Mouse (Mus musculus): ENCODE results near the gene Ushbp1.

The Ushbp1 gene

DNA sequence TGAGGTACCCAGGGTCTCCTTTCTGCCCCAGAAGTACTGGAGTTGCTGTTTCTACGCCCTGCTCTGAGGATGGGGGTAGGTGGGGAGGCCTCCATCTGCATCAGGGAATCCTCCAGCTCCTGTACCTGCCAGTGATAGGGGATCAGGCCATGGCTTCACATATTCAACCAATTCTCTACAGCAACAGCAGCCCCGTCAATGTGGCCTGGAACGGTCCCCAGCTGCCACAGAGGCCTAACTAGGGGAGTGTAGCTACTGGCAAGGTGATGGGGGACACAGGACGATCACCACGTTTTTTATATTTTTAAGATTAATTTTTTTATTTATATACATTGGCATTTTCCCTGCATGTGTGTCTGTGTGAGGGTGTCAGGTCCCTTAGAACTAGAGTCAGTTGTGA lies 3.2 kb downstream of the Ushbp1 start:
- peak; percentile 10 for DNase-seq

DNA sequence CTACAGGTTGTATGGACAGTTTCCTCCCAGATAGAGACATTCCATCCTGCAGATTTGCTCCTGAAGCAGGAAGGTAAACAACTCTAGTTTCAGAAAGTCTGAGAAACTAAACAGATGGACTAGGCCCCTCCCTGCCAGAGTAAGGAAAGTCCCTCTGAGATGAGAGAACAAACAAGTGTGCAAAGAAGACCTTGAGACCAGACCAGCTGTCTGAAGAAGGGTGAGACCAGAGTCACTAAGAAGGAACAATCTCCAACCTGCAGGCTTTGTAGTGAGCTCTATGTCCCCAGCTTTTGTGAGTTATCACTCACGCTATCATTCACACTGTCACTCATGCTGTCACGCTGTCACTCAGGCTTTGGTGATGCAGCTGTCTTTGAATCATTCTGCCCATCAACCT lies 3.9 kb downstream of the Ushbp1 start:
- no peak for DNase-seq

DNA sequence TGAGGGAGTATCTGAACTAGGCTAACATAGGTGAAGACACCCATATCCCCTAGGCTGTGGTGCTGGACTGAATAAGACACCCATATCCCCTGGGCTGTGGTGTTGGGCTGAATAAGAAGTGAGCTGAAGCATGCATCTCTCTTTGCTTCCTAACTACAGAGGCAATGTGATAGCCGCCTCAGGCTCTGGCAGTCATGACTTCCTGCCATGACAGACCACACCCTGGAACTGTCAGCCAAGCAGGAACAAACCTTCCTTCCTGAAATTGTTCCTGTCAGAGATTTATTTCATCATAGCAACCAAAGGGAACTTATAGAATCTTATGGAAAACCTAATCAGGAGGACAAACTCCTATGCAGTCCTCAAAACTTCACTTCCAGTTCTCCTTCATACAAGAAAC lies 7.3 kb downstream of the Ushbp1 start:
- DNase-seq = no peak

DNA sequence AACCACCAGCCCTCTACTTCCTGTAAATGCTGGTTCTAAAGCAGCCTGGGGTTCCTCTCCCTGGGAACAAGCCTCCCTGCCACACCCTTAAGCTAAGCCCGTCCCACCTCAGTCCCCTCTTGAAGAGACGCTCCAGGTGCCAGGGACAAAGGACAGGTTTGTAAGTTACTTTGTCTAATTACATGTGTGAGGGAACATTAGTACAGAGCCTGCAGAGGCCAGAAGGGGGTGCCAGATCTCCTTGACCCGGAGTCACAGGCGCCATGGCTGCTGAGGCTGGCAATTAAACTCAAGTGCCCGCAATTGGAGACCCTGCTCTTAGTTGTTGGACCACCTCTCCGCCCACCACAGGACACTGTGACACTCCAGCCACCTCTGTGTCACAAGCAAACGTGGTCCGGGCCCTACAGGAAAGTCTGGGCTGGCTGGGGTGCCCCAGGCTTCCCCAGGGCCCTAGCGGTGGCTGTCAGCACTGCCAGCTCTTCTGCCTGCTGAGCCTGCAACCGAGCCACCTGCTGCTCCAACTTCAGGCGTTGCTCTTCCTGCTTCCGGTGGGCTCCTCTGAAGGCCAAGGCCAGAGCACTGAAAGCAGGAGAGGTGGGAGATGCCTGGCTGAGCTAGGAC lies 10.3 kb downstream of the Ushbp1 start:
- DNase-seq = no peak

DNA sequence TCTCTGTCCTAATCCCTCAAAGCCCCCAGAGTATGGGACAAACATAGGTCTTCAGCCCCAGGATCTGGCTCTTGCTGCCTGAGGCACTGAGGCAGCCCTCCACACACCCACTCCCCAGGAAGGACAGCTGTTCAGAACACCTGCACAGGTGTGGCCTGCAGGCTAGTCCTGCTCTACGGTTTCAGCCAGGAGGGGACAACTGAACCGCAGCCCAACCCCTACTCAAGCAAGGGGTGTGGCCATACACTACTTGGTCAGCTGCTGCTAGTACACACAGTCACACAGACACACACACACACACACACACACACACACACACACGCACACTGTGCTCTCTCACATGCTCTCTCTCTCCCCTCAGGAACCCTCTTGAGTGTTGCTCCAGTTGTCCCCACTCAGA lies 11.7 kb downstream of the Ushbp1 start:
- no peak for DNase-seq

DNA sequence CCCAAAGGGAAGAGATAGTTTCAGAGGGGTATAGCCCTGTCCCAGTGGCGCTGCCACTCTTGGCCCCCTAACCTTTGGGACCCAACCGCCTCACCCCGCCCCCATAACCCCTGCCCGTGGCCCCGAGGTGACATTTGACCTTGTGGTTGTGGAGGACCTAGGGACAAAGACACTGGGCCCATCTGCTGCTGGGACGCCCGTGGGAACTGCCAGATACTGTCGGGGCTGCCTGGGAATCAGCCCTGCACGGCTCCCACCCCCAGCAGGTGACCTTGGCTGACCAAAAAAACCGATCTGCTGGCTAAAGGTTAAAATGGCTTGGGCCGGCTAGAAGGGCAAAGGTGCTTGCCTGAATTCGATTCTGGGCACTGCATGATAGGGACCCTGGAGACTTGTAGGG lies 12.2 kb downstream of the Ushbp1 start:
- no peak for DNase-seq

DNA sequence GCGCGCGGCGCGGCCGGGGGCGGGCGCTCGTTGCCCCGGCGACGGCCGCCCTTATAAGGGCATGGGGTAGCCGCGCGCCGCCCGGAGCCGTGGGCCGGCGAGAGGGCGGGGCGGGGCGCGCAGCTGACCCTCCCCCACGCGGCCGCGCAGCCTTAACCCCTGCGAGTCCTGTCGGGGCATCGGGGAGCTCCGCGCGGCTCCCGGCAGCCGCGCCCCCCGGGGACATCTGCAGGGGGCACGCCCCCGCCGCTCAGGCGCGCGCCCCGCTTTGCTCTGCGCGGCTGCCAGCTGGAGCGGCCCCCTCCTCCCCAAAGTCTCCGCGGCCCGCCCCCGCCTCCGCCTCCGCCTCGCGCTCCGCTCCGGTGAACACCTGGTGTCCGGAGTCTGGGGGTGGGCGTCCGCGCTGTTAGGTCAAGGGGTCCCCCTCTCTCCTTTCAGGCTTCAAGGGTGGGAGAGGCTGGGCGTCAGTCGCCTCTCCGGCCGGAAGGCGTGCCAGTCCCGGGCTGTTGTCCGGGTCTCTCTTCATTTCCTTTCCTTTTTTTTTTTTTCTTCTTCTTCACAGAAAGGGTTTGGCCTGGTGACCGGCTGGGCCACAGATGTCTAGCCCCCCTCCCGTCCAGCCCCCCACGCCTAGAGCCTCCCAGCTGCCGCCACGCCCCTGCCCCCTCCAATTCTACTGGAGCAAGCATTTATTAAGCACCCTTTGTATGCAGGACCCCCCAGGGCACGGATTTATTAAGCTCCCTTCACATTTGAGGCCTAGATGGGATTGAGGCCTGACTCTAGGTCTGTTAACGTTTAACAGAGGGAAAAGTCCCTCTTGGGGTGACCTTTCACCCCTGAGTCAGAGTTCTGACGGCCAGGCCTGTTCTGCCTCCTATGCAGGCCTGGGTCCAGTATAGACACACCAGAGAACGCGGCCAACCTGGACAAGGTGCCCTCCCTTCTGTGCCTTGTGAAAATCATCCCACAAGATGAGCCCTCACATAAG lies 13.3 kb downstream of the Ushbp1 start:
- peak; percentile 89 for DNase-seq

DNA sequence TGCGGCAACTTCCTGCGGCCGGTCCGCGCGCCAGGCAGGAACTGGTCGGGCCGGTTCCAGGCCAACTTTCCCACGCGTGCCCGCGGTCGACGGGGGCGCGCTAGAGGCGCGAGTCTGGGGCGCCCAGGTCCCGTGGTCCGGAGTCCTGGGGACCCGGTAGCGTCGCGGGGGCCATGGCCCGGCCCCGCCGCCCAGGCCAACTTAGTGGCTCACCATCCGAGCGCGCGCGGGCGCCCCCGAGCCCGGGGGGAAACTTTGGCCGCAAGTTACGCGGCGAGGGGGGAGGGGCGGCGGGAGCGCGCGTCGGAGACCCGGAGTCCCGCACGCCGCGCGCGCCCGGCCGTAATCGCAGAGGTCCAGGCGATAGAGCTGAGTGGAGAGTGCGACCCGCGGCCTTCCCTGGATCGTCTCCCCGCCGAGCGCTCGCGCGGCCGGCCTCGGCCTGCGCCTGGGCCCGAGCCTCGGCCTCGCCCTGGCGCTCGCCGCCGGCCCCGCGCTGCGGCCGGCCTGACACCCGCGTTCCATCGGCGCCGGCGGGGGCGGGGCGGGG lies 14.1 kb downstream of the Ushbp1 start, which contains the start of gene Nr2f6:
Gene Nr2f6, minus strand, starts transcription at position 540 of the 550 bp plus-strand sequence.
- peak; percentile 72 for DNase-seq

DNA sequence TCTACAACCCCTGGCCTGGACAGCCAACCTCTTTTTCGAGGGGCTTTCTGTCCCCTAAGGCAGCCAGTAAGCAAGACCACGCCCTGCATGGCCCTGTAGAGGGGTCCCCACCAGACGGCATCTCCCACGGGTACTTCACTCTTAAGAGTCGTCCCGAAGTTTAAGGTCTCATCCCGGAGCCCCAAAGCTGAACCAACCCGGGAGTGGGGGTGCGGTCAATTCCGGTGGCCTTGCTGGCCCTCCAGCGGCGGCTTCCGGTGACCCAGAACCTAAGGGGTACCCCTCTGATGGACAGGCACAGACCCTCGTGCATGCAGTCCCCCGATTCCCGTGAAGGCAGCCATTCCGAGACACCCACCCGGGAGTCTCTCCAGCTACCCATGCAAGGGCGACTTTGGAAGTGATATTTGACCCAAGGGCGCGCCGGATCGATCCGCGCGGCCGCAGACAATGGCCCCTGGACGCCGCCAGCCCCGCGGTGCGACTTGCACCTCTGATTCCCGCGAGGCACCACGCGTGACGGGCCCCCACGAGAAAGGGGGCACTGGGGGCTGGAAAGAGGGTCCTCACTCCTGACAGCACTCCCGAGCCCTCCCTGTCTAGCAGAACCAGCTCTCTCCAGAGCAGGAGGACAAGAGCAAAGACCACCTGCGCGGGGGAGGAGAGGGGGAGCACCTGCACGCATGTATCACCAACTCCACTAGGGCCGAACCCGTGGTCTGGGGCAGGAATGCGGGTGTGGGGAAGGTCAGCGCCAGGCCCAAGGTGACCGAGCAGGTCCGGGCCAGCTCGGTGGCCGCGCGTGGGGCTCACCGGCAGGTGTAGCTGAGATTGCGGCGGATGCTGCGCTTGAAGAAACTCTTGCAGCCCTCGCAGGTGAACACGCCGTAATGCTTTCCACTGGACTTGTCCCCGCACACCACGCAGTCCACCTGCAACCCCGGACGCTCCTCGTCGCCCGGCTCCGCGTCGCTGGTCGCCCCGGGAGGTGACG lies 15.1 kb downstream of the Ushbp1 start:
- DNase-seq = peak; percentile 60

DNA sequence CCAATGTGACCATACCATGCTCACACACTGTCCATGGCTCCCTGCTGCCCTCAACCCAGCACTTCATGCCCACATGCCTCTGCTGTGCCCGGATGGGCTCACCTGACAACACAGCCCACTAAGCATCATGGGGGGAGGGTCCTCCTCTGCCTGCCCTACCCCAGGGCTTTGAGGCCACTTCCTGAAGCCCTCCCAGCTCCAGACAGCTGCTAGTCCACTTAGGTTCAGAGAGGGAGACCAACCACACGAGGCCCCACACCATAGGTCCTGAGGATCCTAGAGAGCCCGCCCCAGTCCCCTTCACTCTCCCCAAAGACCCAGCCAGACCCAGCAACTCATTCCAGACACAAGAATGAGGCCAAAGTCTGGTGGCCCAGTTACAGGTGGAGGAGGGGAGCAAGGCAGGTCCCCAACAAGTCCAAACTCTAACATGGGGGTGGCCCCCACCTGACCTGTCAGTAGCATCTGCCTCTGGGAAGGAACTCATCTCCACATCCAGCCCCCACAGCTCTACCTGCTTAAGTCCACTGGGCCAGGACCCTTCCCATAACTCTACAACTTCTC lies 16.0 kb downstream of the Ushbp1 start:
- DNase-seq = peak; percentile 46

DNA sequence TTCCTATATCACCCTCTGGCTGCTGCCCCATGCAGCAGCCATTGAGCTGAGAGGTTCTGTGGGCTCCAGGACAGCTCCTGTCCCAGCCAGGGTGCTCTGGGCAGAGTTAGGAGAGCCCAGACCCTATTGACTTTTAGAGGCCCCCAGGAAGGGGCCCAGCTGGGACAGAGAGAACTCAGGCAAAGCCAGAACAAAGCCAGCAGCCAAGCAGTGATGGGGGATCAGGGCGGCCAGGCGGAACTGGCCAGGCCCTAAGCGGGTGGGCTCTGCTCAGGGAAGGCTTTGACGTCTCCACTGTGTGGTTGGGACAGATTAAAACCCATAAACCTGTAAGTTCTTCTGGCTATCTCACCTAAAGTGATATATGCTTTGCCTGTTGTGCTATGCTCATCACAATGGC lies 16.6 kb downstream of the Ushbp1 start:
- DNase-seq = peak; percentile 29

DNA sequence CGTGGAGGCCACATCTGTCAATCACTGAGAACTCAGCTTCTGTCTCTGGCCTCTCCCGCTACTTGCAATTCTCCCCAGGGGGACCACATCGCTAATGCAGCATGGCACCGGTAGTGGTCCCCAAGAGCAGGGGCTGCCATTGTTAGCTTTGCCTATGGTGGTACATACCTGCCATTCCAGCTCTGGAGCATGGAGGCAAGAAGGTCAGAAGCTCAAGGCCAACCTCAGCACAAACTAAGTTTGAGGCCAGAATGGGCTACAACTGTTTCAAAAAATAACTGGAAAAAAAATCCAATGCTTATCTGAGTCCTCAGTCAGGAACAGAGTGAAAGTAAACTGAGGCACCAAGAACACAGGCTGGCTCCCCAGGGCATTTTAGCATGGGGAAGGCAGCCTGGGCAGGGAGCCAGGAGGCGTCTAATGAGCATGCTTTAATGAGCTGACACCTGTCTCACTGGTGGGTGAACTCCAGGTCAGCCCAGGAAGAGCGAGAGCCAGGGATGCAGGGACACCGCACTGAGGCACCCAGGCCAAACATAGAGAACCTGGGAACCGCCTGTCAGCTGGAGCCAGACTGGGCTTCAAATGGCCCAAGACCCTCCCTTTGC lies 19.1 kb downstream of the Ushbp1 start:
- DNase-seq = peak; percentile 66

DNA sequence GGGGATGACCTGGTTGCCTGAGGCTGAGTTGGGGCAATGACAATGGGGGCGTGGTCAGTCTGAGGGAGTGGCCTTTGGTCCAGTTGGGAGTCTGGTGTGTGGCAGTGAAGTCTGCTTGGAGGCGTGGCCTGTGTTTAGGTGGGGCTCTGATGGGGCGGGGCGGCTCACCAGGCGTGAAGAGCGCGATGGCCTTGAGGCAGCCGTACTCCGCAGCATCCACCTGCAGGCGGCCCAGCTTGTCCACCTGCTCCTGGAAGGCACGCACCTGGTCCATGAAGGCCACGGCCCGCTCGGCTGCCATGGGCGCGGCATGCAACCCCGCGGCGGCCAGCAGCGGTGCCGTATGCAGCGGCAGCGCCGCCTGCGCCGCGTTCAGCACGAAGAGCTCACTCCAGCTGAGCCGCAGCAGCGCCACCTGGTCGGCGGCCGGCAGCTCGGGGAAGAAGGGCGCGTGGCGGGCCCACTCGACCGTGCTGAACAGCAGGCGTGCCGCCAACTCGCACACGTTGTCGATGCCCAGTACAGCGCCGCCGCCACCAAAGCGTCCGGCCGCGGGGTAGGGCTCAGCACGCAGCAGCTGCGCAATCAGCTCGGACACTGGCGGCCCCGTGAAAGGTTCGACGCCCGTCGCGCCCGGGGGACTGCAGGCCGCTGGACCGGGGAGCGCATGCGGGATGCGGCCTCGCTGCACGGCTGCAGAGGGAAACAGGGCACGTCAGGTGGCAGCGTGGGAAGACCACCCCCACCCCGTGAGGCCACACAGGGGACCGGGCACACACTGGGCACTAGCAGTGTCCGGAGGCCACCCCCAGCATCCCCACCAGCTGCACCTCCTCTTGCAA lies 19.8 kb downstream of the Ushbp1 start:
- DNase-seq = peak; percentile 92

DNA sequence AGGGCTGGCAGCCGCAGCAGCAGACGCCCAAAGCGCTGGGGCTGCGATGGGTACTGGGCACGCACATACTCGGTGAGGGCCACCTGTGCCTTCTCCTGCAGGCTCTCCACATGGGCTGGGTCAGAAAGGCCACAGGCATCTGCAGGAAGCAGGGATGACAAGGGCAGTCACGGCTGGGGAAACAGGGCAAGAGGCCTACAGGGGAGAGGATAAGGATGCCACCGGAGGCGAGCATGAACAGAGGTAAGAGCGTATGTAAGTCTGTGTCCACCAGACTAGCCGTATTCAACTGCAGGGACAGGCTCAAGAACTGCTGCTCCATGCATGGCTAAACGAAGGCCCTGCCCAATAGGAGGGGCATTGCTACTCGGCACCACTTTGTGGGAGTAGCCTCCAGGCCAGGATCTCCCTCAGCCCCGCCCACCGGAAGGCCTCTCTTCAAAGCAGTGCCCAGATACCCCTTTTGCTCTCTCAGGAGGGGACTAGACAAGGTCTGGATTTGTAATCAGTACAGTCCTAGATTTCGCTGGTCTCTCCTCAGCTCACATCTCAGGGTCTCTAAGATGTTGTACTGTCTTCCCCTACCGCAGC lies 20.9 kb downstream of the Ushbp1 start:
- DNase-seq = peak; percentile 66

DNA sequence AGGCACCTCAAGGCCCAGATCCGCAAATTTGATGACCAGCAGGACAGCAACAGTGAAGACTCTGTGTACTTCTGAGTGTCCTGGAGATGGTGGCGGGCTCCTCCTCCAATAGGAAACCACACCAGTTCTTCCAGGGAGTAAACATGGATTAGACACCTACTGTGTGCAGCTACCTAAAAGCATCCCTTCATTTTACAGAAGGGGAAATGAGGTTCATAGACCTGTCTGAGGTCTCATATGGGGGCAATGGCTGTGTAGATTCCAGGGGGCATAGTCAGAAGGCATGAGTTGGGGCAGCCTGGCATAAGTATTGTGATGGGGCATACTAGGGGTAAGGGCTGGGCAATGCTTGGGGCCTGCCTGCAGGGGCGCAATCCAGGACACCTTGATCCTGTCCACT lies 22.6 kb downstream of the Ushbp1 start:
- DNase-seq = no peak

DNA sequence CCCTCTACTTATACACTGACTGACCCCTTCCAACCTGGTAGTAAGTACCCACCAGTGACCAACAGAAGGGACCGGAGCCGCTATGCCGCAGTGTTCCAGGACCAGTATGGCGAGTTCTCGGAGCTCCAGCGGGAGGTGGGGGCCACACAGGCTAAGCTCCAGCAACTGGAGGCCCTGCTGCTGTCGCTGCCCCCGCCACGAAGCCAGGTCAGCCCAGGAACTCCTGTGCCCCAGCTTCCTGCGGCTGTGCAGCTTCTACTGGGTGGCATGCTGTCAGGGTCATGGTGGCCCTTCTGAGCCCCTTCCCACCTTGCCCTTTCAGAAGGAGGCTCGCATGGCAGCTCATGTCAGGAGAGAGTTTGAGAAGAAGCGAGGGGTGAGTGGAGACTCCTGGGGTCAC lies 23.2 kb downstream of the Ushbp1 start:
- peak; percentile 65 for DNase-seq

DNA sequence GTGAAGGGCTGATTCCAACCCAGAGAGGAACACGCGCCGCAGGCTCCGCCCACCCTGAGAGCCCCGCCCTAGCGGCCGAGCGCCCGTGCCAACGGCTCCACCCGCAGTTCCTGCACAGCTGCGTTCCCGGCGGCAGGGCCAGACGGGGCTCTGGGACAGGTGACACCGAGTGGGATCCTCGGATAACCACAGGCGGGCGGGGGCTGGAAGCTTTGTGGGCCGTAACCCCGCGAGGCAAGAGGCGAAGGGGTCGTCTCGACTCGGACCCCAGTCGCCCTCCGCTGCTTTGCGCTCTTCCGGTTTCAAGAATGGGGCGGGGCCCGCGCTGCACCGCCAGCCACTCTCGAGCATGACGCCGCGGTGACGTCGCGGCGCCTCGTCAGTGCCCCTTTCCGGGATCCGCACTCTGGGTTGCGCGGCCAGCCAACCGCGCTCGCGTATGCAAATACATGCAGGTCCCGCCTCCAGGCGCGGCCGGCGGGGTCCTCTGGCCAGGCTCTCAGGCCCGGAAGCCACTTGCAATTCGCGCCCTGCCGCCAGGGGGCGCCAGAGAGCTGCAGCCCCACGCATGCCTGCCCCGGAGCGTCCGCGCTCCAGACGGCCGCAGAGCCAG lies 24.3 kb downstream of the Ushbp1 start, which contains the start of gene Ocel1:
Gene Ocel1, plus strand, starts transcription at position 63 of the 613 bp plus-strand sequence.
- peak; percentile 98 for DNase-seq

DNA sequence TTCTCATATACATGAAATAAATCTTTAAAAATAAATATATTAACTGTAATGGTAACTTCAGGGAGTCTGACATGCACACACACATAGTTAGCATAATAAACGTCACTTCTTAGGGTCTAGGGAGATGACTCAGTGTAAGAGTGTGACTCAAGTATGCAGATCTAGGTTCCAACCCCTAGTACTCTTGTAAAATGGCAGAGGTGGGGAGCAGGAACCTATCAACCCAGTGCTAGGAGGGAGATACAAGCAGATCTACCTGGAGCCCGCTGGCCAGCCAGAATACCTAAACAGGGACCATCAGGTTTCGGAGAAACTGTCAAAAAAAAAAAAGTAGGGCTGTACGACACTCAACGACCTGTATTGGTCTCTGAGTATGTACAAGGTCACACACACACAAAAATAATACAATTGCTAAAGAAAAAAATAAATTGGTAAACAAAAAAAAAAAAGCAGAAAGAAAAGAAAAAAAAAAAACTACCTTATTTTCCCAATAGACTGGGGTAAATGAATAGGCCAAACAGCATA lies 24.8 kb downstream of the Ushbp1 start:
- DNase-seq = peak; percentile 50

DNA sequence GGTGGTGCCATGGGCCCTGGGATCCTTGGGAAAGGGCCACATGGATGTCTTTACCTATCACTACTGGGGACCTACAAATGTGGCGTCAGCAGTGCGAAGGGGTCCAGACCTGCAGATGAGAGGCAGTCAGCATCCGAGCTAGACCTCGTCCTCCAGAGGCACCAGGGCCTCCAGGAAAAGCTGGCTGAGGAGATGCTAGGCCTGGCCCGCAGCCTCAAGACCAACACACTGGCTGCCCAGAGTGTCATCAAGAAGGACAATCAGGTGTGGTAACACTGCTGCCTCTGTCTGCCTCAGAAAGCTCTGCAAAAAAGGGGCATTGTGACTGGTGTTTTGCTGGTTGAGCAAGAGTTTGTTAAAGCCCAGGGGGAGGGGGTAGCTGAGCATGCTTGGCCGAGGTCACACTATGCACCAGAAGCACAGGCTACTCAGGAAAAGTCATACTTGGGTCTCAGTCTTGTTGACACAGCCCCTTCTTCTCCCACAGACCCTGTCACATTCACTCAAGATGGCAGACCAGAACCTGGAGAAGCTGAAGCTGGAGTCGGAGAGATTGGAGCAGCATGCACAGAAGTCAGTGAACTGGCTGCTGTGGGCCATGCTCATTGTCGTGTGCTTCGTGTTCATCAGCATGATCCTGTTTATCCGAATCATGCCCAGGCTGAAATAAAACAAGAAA lies 26.4 kb downstream of the Ushbp1 start:
- peak; percentile 52 for DNase-seq

All from cerebellum, adult 11-12 months (tissue).